Mouse (Mus musculus) heart, postnatal 10 days (tissue): ENCODE data around the gene Focad. TPM values are rescaled to one million over a fixed set of nuclear protein-coding genes. Genes with fewer than 3 reads are reported as not detected.
A peak's percentile ranks its signal among the peaks of the same experiment; 100 is the strongest.

Experiments used
- DNase-seq, 2 experiments: peaks; one replicate each; pipeline ENCODE4 v3.0.0; 2021
- intact Hi-C: fragments of 180-260 bp; cut with DNase I; formaldehyde crosslinking; loops from one replicate; pipeline ENCODE4 v1.15.1; 2025
- total RNA-seq, 2 experiments: library from RNA; stranded (reverse); gene quantifications; 2 replicates each; pipeline ENCODE4 v1.2.3; 2021

Gene Focad
- total RNA-seq, 2 experiments from 2014 or later, result 13.9 to 16.7 TPM

DNA sequence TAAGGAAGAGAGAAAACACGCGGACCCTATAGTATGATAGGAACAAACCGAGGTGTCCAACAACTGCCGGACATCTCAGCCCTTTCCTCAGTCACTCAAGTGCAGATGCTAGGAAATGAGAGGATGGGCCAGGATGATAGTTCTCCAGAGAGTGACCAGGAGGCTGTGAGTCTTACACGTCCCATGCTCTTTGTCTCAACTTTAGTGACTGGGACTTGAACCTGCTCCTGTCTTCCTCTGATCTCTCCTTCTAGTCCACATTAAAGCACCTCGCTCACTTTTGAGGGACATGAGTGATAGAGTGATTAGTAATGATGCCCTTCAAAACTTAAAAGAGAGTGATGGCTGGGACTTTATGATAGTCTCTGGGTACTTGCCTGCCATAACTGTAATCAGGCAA lies 114.2 kb downstream of the Focad start:
- no peak for DNase-seq
- intact Hi-C loops, result no loop called here

DNA sequence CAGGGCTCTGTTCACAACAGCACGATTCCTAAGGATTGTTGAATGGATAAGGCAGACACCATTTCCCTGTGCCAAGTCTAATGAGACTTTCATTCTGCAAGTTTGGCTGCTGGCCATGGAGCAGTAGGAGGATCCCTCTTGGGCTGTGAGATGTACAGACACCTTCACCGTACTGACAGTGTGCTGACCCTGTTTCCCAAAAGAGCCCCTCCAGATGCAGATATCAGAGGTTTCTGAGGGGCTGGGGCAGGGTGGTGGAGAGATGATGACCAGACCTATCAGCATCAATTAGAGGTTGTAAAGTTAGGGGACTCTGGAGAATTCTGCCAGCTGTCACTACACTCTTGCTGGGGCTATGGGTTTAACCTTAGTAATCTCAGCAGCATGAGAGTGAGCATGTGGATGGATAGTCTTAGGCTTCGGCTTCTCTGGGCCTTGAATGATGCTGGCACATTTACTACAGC lies 115.0 kb downstream of the Focad start:
- intact Hi-C loops, result no loop called here
- DNase-seq, result peak; percentile 18 to 19

DNA sequence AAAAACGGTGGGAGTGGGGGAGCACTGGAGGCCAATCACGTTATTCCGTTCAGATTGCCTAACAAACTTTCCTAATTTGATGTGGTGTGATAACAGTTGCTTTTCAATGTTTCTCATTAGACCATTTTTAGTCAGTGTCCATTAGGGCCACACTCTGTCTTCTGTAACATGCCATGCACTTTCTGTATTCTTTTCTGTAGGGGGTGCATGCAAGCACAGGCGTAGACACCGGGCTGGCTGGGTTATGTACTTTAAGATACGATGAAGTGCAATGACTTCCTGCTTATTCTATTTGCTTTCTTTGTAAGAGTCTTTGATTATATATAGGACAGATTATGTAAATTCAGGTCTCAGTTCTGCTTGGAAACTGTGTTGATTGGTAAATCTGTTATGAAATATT lies 116.2 kb downstream of the Focad start:
- no peak for DNase-seq
- intact Hi-C loops, result no loop called here

DNA sequence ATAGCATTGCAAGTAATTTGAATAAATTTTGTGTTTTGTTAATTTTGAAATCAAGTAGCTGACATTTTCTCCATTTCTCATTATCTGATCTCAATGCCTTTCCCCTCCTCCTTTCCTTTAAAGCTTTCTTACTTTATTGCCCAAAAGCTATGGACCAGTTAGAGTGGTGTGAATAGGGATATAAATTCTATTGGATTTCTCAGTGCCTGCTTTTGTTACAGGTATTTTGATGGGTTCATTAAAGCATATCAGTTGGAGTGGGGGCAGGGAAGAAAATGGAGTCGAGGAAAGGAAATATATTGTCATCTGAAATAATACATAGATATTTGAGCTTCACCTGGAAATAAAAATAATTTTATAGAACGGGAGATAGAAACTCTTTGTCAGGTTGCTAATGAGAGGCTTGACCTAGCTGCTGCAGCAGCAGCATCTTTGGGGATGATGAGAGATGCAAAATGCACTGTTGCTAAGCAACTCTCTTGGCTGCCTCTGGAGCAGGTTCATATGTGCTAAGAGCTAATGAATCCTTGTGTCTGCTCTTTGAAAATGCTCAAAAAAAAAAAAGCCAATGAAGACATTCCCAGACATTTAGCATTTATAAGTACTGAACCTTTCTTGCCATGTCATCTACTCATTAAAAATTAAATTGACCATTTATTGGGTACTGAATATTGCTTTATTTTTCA lies 116.9 kb downstream of the Focad start:
- DNase-seq, result no peak
- intact Hi-C loops, result no loop called here

DNA sequence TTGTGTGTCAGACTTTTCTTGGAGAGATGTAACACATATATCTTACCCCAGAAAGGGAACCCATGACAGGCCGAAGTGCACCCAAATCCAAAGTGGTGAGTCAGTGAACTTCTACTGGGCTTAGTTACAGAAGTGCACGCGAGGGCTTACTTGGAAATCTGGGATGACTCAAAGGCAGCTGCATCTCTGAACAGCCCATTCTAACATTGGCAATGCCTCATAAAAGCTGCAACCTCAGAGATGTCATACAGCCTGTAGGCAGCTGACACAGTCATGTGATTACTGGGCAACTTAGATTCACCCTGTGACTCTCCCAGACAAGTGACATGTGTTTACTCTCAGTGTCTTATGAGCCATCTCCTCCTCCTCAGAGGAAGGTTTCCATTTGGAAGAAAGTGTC lies 119.5 kb downstream of the Focad start:
- intact Hi-C loops, result no loop called here
- DNase-seq, result no peak

DNA sequence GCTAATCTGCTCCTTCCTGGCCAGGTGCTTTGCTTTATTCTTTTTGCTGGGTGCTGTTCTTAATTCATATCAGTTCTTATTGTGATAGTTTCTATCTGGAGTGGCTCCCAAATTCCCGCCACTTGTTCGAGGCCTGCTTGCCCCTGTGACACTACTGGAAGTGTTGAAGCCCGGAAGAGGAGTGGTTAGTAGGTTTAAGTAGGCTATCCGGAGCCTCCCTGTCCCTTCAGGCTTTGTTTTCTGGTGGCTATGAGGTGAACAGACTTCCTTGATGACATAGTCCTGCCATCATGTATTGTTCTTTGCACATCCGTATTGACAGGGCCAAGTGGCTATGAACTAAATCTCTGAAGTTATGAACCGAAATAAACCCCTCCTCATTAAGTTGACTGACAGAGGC lies 123.9 kb downstream of the Focad start:
- DNase-seq, result no peak
- intact Hi-C loops, result no loop called here

DNA sequence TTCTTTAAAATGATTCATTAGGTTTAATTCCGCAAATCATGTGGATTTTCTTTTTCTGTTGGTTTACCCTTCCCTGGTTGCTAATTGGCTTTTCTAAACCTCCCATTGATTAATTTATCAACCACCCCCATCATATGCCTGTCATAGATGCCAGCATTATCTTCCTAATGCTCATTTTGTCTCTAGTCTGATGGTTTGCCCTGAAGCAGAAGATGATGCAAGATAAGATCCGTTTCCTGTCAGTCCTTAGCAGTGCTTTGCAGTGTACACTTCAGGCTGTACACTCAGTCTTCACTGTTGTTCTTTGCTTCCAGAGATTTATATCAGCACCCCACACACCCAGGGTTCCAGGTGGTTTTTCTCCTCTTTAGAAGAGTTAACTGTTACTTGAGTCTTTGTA lies 124.4 kb downstream of the Focad start:
- intact Hi-C loops, result no loop called here
- no peak for DNase-seq

DNA sequence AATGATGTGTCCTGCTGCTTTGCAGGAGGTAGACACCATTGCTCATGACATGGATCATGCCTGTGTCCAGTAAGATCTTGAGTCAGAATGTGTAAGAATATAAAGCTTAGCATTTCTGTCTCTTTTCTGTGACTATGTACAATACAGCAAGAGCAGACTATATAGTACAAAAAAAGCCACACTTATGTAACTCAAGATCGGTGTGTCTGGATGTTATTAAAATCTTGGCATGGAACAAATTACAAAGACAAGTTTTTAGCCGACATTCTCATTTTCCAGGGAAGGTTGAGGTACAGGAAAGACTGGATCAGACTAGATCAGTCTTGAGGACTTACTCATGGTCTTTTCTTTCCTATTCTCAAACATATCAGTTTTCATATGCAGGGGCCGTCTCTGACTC lies 136.9 kb downstream of the Focad start:
- intact Hi-C loops, result no loop called here
- no peak for DNase-seq

DNA sequence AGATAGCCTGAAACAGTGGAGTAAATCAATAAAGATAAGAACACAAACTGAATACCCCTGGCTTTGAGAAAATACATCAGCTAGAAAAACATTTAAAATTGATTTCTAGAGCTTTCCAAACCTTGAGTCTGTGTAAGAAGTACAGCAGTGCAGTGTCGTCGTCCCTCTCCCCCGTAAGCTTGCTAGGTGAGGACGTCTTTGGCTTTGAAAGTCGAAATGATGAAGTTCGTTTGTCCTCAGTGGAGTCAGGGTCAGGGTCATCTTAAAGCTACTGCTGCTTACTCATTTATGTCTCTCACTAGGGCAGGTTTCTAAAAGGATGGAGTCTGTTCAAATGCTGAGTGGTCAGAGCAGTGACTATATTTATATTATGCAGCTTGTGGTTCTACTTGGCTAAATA lies 141.5 kb downstream of the Focad start:
- intact Hi-C loops, result no loop called here
- no peak for DNase-seq

DNA sequence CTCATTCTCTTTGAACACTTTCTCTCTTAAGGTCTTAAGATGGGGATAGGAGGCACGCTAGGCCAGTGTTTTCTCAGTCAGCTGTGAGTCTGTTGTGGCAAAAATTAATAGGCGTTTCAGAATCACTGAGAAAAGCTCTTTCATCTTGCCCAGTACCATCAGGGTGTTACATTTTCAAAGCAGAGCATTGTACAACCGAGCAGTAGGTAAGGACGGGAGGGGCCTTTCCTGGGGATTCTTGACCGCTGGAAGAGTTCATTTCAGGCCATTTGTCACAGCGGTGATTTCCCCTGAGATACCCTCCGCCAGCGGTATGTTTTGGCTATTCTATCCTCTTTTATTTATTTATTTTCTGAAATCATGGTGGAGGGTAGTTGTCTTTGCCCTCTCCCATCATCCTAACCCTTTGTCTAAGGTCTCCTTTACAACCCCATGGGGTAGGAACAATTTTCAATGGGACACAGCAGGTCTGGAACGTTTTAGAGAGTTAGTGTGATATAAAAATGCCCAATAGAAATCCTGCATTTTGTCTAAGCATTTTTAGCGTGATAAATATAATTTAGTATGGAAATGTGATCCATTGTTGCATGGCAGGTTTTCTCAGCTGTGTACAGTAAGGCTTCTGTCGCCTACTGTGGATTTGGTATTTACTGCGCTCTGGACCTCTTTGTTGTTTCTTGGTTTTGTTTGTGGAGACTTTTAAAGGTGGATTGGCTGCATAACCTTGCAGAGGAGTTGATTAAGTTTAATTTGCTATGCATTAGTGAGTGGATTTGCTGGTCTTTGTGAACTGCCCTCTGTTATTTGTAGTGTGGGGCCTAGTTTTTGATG lies 142.7 kb downstream of the Focad start:
- intact Hi-C loops, result no loop called here
- DNase-seq, result no peak

DNA sequence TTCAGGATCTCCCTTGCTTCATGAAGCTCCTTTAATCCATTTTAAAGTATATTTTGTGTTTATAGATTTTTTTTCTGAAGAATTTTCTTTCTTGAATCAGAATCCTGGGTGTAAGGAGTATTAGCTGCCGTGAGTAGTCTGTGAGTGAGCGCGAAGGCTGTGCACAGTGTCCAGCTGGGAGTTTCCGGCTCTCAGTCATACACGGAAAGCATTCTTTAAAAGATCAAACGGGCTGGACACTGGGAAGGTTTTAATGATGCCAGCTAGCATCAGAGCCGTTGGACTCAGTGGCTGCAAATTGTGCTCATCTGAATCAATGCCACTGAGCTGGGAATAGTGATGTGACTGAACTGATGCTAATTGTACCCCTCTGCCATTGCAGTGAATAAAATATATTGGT lies 143.9 kb downstream of the Focad start:
- intact Hi-C loops, result no loop called here
- no peak for DNase-seq

DNA sequence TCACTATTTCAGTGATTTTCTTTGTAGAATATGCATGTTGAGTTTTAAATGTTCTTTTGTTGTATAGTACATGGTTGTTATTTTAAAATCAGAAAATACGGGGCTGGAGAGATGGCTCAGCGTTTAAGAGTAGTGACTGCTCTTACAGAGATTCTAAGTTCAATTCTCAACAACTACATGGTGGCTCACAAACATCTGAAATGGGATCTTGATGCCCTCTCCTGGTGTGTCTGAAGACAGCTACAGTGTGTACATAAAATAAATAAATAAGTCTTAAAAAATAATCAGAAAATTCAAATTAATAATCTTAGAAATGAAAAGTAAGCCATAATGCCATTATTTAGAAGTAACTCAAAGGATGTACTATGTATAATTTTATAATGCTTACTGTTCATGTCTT lies 149.4 kb downstream of the Focad start:
- DNase-seq, result no peak
- intact Hi-C loops, result no loop called here

DNA sequence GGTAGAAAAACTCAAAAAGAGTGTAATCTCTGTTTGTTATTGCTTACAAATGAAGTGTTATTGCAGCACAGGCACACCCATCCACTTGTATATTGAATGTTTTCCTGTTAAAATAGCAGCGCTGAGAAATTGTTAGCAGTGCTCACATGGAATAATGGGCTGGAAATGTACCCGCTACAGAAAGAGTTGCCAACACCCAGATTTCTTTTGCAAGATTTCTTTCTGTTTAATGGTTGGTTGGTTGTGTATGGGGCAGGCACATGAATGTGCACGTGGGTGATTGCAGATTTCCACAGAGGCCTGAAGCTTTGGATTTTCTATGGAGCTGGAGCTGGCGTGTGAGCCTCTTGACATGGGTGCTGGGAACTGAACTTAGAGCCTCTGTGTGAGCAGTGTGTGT lies 151.1 kb downstream of the Focad start:
- no peak for DNase-seq
- intact Hi-C loops, result no loop called here

DNA sequence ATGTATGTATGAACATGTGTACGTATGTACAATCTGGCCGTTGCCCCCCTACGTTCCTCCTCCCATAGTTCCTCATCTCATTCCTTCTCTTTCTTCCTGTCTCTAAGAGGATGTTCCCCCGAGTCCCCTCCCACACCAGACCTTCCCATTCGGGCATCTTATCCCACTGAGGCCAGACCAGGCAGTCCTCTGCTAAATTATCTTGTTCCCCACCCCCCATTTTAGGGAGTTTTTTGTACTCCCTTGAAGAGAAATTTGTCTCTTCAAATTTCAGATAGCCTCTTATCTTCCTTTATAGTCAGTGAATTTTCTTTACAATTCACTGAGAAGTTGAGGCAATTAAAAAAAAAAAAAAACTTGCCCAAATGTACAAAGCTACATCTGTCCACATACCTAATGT lies 166.9 kb downstream of the Focad start:
- DNase-seq, result no peak
- intact Hi-C loops, result no loop called here

DNA sequence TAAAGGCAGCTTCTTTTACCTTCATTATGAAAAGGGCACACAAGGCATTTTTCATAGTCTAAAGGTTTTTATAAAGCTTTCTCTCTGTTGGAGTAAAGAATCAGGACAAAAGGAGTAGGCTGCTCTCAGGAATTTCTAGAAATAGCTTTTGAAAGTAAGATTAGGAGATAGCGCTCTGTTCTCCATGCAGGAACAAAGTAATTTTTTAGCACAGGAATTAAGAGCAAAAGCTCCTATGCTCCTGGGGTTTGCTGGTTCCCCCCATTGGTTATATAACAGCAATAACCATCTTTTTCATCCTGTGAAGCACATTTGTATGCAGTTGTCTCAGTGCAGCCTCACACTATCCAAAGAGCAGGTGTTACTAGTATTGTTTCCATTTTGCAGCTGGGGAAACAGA lies 170.1 kb downstream of the Focad start:
- no peak for DNase-seq
- intact Hi-C loops, result no loop called here

DNA sequence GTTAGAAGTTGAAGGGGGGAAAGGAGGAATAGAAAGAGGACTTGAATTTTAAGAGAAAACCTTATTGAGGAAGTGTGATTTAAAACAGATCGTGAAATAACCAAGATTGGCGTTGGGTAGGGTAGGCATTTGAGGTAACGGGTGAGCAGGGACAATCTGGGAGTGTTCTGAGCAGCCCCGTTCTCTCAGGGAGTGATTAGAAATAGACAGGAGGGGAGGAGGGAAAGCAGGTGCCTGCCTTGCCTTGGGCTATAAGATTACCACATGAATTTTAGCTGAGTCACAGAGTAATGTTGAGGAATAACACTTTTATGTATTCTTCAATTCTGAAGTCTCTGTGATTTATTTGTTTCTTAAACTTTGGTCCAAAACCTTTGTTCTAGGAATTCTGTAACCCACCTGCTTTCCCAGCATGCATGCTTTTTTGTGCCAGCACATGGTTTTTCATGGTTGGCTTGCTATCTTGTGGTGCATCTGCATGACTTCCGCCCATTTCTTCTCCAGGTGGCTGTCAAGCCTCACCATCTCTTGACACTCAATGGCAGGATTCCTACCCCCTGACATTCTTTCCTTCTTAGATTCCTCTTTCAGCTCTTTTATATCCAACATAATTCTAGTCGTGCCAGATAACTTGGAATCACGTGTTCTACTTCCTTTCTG lies 176.1 kb downstream of the Focad start:
- no peak for DNase-seq
- intact Hi-C loops, result no loop called here

DNA sequence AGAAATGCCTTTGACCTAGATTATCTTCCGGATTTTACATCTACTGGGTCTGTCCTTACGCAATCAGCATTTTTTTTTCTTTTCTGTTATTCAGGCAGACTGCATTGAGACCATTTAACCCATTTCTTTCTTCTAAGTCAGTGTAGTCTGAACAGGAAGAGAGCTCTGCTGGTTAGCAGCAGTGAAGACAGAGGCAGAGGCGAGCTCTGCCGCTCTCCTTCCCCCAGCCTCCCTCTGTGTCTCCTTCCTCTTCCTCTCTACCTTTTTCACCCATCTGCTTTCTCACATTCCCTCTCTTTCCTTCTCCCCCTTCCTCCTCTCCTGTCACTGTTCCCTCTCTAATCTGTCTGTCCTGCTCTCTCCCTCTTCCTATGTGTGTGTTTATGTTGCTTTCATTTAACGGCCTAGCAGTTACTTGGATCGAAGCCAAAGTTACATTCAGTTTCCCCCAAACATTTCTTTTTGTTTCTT lies 181.2 kb downstream of the Focad start:
- DNase-seq, result peak; percentile 5
- intact Hi-C loops, result no loop called here

DNA sequence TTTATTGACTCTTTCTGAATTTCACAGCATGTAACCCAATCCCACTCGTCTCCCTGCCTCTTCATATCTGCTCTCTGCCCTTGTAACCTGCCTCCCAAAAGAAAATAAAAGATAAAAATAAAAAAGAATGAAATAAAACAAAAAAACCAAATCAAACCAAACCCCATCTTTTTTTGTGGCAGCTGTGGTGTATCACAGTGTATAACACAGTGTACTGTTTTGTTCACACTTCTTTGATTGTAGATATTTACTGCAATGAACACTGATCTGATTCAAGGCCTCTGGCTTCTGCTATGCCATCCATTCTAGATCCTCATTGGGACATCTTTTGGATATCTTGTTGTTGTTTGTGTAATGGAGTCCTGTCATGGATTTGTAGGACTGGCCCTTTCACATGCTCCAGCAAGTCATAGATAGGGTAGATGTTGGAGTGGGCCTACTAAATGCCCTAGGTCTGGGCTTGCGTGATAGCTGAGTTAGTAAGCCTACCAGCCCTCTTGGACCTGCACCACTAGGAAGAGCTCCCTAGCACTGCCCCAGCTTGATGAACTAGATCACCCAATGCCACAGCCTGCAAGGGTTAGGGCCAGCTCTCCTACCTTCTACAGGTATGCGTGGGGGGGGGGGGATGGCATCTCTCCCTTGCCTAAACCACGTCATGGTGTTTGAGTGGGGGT lies 181.8 kb downstream of the Focad start:
- intact Hi-C loops, result no loop called here

DNA sequence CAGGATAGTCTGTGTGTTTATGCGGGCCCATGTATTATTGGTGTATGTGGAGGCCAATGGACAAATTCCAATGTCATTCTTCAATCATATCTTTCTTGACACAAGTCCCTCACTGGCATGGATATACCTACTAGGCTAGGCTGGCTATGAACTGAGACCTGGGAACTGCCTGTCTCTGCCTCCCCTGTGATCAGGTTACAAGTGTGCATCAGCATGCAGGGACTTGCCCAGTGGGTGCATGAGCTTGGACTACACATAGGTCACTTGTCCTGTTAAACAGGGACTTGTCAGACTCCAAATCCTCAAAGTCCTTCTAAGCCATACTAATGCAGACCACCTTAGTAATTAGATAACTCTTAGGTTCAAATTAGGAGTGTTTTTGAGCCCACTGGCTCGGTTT lies 184.1 kb downstream of the Focad start:
- DNase-seq, result no peak
- intact Hi-C loops, result no loop called here

More for the DNA sequence above, 181.8 kb downstream of the Focad start:
- DNase-seq, result no peak

DNA sequence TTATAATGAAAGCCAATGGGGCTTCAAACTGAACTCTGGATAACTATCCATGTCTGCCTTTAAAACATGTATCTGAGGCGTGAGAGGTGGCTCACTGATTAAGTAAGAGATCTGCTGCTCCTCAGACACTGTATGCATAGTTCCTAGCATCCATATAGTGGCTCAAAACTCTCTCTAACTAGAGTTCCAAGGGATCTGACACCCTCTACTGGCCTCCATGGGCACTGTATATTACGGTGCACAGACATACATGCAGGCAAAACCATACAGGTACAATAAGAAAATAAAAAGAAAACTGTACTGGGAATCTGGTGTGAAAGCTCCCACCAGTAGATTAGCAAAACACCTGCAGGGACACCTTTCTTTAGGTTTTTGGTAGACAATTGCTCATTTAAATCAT lies 186.1 kb downstream of the Focad start:
- intact Hi-C loops, result no loop called here

DNA sequence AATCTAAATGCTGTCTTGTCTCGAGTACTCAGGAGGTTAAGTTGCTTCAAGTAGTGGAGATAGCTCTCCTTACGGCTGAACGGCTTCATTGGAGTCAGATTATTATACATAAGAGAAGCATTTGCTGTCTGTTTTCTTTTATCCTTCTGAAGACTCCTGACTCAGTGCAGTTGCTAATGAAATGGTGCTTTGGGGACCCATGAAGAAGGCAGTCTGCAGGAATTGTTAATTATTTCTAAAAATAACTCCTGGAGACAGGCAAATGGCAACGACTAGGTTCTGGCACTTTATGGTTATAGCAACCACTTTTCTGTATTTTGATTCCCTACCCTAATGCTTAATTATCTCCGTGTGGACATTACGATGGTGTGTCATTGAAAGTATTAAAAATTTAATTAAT lies 201.1 kb downstream of the Focad start:
- DNase-seq, result no peak
- intact Hi-C loops, result no loop called here

More for the DNA sequence above, 186.1 kb downstream of the Focad start:
- DNase-seq, result no peak
